Mouse (Mus musculus): ENCODE data around the gene Olfr1102. TPM values are rescaled to one million over a fixed set of nuclear protein-coding genes. Genes with fewer than 3 reads are reported as not detected.

Gene Olfr1102
- not detected in 2 replicates for polyA plus RNA-seq (2012; ENCODE audit: insufficient read depth, insufficient read length, missing spikeins)

- H3K4me3 ChIP-seq (ENCODE audit: insufficient read depth, low read depth, low read length), result no peak within 1 kb of the TSS
- H3K27ac ChIP-seq (replicated peaks; ENCODE audit: low read depth, low read length), result no peak within 1 kb of the TSS
- no peaks in the 10 kb centered on the region for H3K4me1 ChIP-seq (ENCODE audit: control insufficient read depth, insufficient read depth, insufficient read length, low read length)
Measured at GRCm38 (mm10) chr2:86998098-86998497, at the start of gene Olfr1102. Olfr1102 (plus strand) TSS chr2:86998398.

- Histone ChIP-seq H3K27ac (replicated peaks; ENCODE audit: low read depth, low read length) (no peak within 1 kb of the TSS), H3K4me1 (ENCODE audit: control insufficient read depth, insufficient read depth, insufficient read length, low read length) (no peaks in the 10 kb centered on the region), H3K4me3 (ENCODE audit: insufficient read depth, low read depth, low read length) (no peak within 1 kb of the TSS)
Measured at GRCm38 (mm10) chr2:86960593-86960992, 37.6 kb upstream of the Olfr1102 start, which contains the start of gene Olfr1099. Olfr1099 (minus strand) TSS chr2:86960693.

- Histone ChIP-seq H3K4me1 (ENCODE audit: control insufficient read depth, insufficient read depth, insufficient read length, low read length) (no peaks in the 10 kb centered on the region), H3K4me3 (ENCODE audit: insufficient read depth, low read depth, low read length) (no peak within 1 kb of the TSS)
Measured at GRCm38 (mm10) chr2:86979854-86980253, 18.3 kb upstream of the Olfr1102 start, which contains the start of gene Olfr1100. Olfr1100 (minus strand) TSS chr2:86979954.

GRCm38 (mm10) chr2:86991121-86991520 lies 7.1 kb upstream of the Olfr1102 start, which contains the start of gene Olfr1101:
Olfr1101 (minus strand) TSS chr2:86991221.
- Histone ChIP-seq H3K27ac (replicated peaks; ENCODE audit: low read depth, low read length) (no peak within 1 kb of the TSS), H3K4me1 (ENCODE audit: control insufficient read depth, insufficient read depth, insufficient read length, low read length) (no peaks in the 10 kb centered on the region), H3K4me3 (ENCODE audit: insufficient read depth, low read depth, low read length) (no peak within 1 kb of the TSS)

More at GRCm38 (mm10) chr2:86979854-86980253, 18.3 kb upstream of the Olfr1102 start, which contains the start of gene Olfr1100:
- H3K27ac ChIP-seq (replicated peaks; ENCODE audit: low read depth, low read length), result no peak within 1 kb of the TSS

GRCm38 (mm10) chr2:87026980-87027379 lies 28.8 kb downstream of the Olfr1102 start, which contains the start of gene Olfr1104:
Olfr1104 (minus strand) TSS chr2:87027080.
- no peaks in the 10 kb centered on the region for H3K4me1 ChIP-seq (ENCODE audit: control insufficient read depth, insufficient read depth, insufficient read length, low read length)
- no peak within 1 kb of the TSS for H3K27ac ChIP-seq (replicated peaks; ENCODE audit: low read depth, low read length)
- H3K4me3 ChIP-seq (ENCODE audit: insufficient read depth, low read depth, low read length), result no peak within 1 kb of the TSS

GRCm38 (mm10) chr2:87036431-87036830 lies 38.2 kb downstream of the Olfr1102 start, which contains the start of gene Olfr1105:
Olfr1105 (minus strand) TSS chr2:87036531.
- Histone ChIP-seq H3K4me1 (ENCODE audit: control insufficient read depth, insufficient read depth, insufficient read length, low read length) (no peaks in the 10 kb centered on the region), H3K27ac (replicated peaks; ENCODE audit: low read depth, low read length) (no peak within 1 kb of the TSS), H3K4me3 (ENCODE audit: insufficient read depth, low read depth, low read length) (no peak within 1 kb of the TSS)

- Histone ChIP-seq H3K4me1 (ENCODE audit: control insufficient read depth, insufficient read depth, insufficient read length, low read length) (no peaks in the 10 kb centered on the region), H3K27ac (replicated peaks; ENCODE audit: low read depth, low read length) (no peak within 1 kb of the TSS), H3K4me3 (ENCODE audit: insufficient read depth, low read depth, low read length) (no peak within 1 kb of the TSS)
Measured at GRCm38 (mm10) chr2:87052173-87052572, 54.0 kb downstream of the Olfr1102 start, which contains the start of gene Olfr1106. Olfr1106 (minus strand) TSS chr2:87052273.

Other genes with a start within 250 kb of the Olfr1102 start
- not detected in 2 replicates for gene Olfr1090, start 239.4 kb upstream of the Olfr1102 start, polyA plus RNA-seq (2012; ENCODE audit: insufficient read depth, insufficient read length, missing spikeins)
- gene Olfr1093, start 215.9 kb upstream of the Olfr1102 start, polyA plus RNA-seq (2012; ENCODE audit: insufficient read depth, insufficient read length, missing spikeins), result not detected in 2 replicates
- gene Olfr141, start 188.4 kb upstream of the Olfr1102 start, polyA plus RNA-seq (2012; ENCODE audit: insufficient read depth, insufficient read length, missing spikeins), result not detected in 2 replicates
- gene Olfr1094, start 173.7 kb upstream of the Olfr1102 start, polyA plus RNA-seq (2012; ENCODE audit: insufficient read depth, insufficient read length, missing spikeins), result not detected in 2 replicates
- not detected in 2 replicates for gene Olfr1095, start 146.7 kb upstream of the Olfr1102 start, polyA plus RNA-seq (2012; ENCODE audit: insufficient read depth, insufficient read length, missing spikeins)
- not detected in 2 replicates for gene Gm13723, start 123.6 kb upstream of the Olfr1102 start, polyA plus RNA-seq (2012; ENCODE audit: insufficient read depth, insufficient read length, missing spikeins)
- not detected in 2 replicates for gene Olfr1097, start 106.2 kb upstream of the Olfr1102 start, polyA plus RNA-seq (2012; ENCODE audit: insufficient read depth, insufficient read length, missing spikeins)
- not detected in 2 replicates for gene Olfr1098, start 73.9 kb upstream of the Olfr1102 start, polyA plus RNA-seq (2012; ENCODE audit: insufficient read depth, insufficient read length, missing spikeins)
- gene Olfr1099, start 37.7 kb upstream of the Olfr1102 start, polyA plus RNA-seq (2012; ENCODE audit: insufficient read depth, insufficient read length, missing spikeins), result not detected in 2 replicates
- gene Olfr1100, start 18.4 kb upstream of the Olfr1102 start, polyA plus RNA-seq (2012; ENCODE audit: insufficient read depth, insufficient read length, missing spikeins), result not detected in 2 replicates
- not detected in 2 replicates for gene Olfr1101, start 7.2 kb upstream of the Olfr1102 start, polyA plus RNA-seq (2012; ENCODE audit: insufficient read depth, insufficient read length, missing spikeins)
- gene Olfr1104, start 28.7 kb downstream of the Olfr1102 start, polyA plus RNA-seq (2012; ENCODE audit: insufficient read depth, insufficient read length, missing spikeins), result not detected in 2 replicates
- not detected in 2 replicates for gene Olfr1105, start 38.1 kb downstream of the Olfr1102 start, polyA plus RNA-seq (2012; ENCODE audit: insufficient read depth, insufficient read length, missing spikeins)
- gene Olfr1106, start 53.9 kb downstream of the Olfr1102 start, polyA plus RNA-seq (2012; ENCODE audit: insufficient read depth, insufficient read length, missing spikeins), result not detected in 2 replicates
- gene Olfr1107, start 77.4 kb downstream of the Olfr1102 start, polyA plus RNA-seq (2012; ENCODE audit: insufficient read depth, insufficient read length, missing spikeins), result not detected in 2 replicates
- gene Olfr1109, start 97.6 kb downstream of the Olfr1102 start, polyA plus RNA-seq (2012; ENCODE audit: insufficient read depth, insufficient read length, missing spikeins), result not detected in 2 replicates
- not detected in 2 replicates for gene Olfr259, start 116.2 kb downstream of the Olfr1102 start, polyA plus RNA-seq (2012; ENCODE audit: insufficient read depth, insufficient read length, missing spikeins)
- not detected in 2 replicates for gene Olfr1110, start 141.9 kb downstream of the Olfr1102 start, polyA plus RNA-seq (2012; ENCODE audit: insufficient read depth, insufficient read length, missing spikeins)
- not detected in 2 replicates for gene Olfr1111, start 154.2 kb downstream of the Olfr1102 start, polyA plus RNA-seq (2012; ENCODE audit: insufficient read depth, insufficient read length, missing spikeins)
- gene Olfr1112, start 189.4 kb downstream of the Olfr1102 start, polyA plus RNA-seq (2012; ENCODE audit: insufficient read depth, insufficient read length, missing spikeins), result not detected in 2 replicates
- gene Olfr1113, start 210.6 kb downstream of the Olfr1102 start, polyA plus RNA-seq (2012; ENCODE audit: insufficient read depth, insufficient read length, missing spikeins), result not detected in 2 replicates
- not detected in 2 replicates for gene Olfr1115, start 249.6 kb downstream of the Olfr1102 start, polyA plus RNA-seq (2012; ENCODE audit: insufficient read depth, insufficient read length, missing spikeins)